Mouse (Mus musculus) frontal cortex, postnatal 10 days (tissue): ENCODE results near the gene Lrrk1.

ENCODE experiments used
- DNase-seq, 2 experiments: peaks; one replicate each; pipeline ENCODE4 v3.0.0; 2022; ENCODE audit warnings: low spot score in 2 of 2, mixed read lengths in 1 of 2

Gene Lrrk1

GRCm38 (mm10) chr7:66340044-66340443 lies 48.1 kb downstream of the Lrrk1 start:
- no peak for DNase-seq

- DNase-seq: no peak
Measured at GRCm38 (mm10) chr7:66339625-66340024, 48.5 kb downstream of the Lrrk1 start.

GRCm38 (mm10) chr7:66336955-66337354 lies 51.2 kb downstream of the Lrrk1 start:
- no peak for DNase-seq

GRCm38 (mm10) chr7:66333906-66334500 lies 54.1 kb downstream of the Lrrk1 start:
- no peak for DNase-seq

- DNase-seq: no peak
Measured at GRCm38 (mm10) chr7:66332340-66332739, 55.8 kb downstream of the Lrrk1 start.

GRCm38 (mm10) chr7:66330610-66331009 lies 57.5 kb downstream of the Lrrk1 start:
- no peak for DNase-seq

- DNase-seq: no peak
Measured at GRCm38 (mm10) chr7:66327516-66327915, 60.6 kb downstream of the Lrrk1 start.

- no peak for DNase-seq
Measured at GRCm38 (mm10) chr7:66325419-66326053, 62.6 kb downstream of the Lrrk1 start.

- DNase-seq: no peak
Measured at GRCm38 (mm10) chr7:66323252-66324015, 64.7 kb downstream of the Lrrk1 start.

- DNase-seq: no peak
Measured at GRCm38 (mm10) chr7:66320996-66321395, 67.2 kb downstream of the Lrrk1 start.

- no peak for DNase-seq
Measured at GRCm38 (mm10) chr7:66318147-66318546, 70.0 kb downstream of the Lrrk1 start.

GRCm38 (mm10) chr7:66310670-66311656 lies 77.2 kb downstream of the Lrrk1 start:
- DNase-seq: no peak

- DNase-seq: peak in 1 of 2 experiments; percentile 65
Measured at GRCm38 (mm10) chr7:66309950-66310669, 78.0 kb downstream of the Lrrk1 start.

GRCm38 (mm10) chr7:66309240-66309949 lies 78.8 kb downstream of the Lrrk1 start:
- DNase-seq: no peak

- DNase-seq: no peak
Measured at GRCm38 (mm10) chr7:66308581-66309239, 79.4 kb downstream of the Lrrk1 start.

GRCm38 (mm10) chr7:66307791-66308190 lies 80.4 kb downstream of the Lrrk1 start:
- DNase-seq: no peak

- DNase-seq: no peak
Measured at GRCm38 (mm10) chr7:66305714-66306198, 82.4 kb downstream of the Lrrk1 start.

GRCm38 (mm10) chr7:66304993-66305713 lies 83.0 kb downstream of the Lrrk1 start:
- no peak for DNase-seq
